Mouse (Mus musculus): ENCODE results near the gene Rapgef1.
"Not testable (repeated sequence)": the region's sequence is repeated elsewhere in the genome, so short reads cannot be mapped to it uniquely, and the experiment has no call there.

Gene Rapgef1

GRCm38 (mm10) chr2:29623247-29624090 lies 3.9 kb downstream of the Rapgef1 start:
- no peak for DNase-seq (ENCODE audit: low spot score in 2 of 2)

GRCm38 (mm10) chr2:29624091-29624608 lies 4.6 kb downstream of the Rapgef1 start:
- DNase-seq (ENCODE audit: low spot score in 2 of 2): no peak

- peak; percentile 85 to 88 for DNase-seq (ENCODE audit: low spot score in 2 of 2)
Measured at GRCm38 (mm10) chr2:29624739-29625138, 5.2 kb downstream of the Rapgef1 start.

GRCm38 (mm10) chr2:29625573-29626200 lies 6.2 kb downstream of the Rapgef1 start:
- DNase-seq (ENCODE audit: low spot score in 2 of 2): no peak

- DNase-seq (ENCODE audit: low spot score in 2 of 2): no peak
Measured at GRCm38 (mm10) chr2:29627337-29627736, 7.8 kb downstream of the Rapgef1 start.

- DNase-seq (ENCODE audit: low spot score in 2 of 2): no peak
Measured at GRCm38 (mm10) chr2:29628186-29628585, 8.7 kb downstream of the Rapgef1 start.

GRCm38 (mm10) chr2:29628763-29629181 lies 9.3 kb downstream of the Rapgef1 start:
- no peak for DNase-seq (ENCODE audit: low spot score in 2 of 2)

- DNase-seq (ENCODE audit: low spot score in 2 of 2): peak in 1 of 2 experiments; percentile 54
Measured at GRCm38 (mm10) chr2:29629311-29629710, 9.8 kb downstream of the Rapgef1 start.

GRCm38 (mm10) chr2:29630141-29630771 lies 10.7 kb downstream of the Rapgef1 start:
- DNase-seq (ENCODE audit: low spot score in 2 of 2): no peak

GRCm38 (mm10) chr2:29631020-29631419 lies 11.5 kb downstream of the Rapgef1 start:
- DNase-seq (ENCODE audit: low spot score in 2 of 2): no peak

- not testable (repeated sequence) for DNase-seq (ENCODE audit: low spot score in 2 of 2)
Measured at GRCm38 (mm10) chr2:29631564-29632167, 12.1 kb downstream of the Rapgef1 start.

GRCm38 (mm10) chr2:29632168-29632662 lies 12.7 kb downstream of the Rapgef1 start:
- no peak for DNase-seq (ENCODE audit: low spot score in 2 of 2)

- peak; percentile 82 to 88 for DNase-seq (ENCODE audit: low spot score in 2 of 2)
Measured at GRCm38 (mm10) chr2:29633101-29633554, 13.6 kb downstream of the Rapgef1 start.

GRCm38 (mm10) chr2:29633782-29634181 lies 14.3 kb downstream of the Rapgef1 start:
- DNase-seq (ENCODE audit: low spot score in 2 of 2): no peak

- DNase-seq (ENCODE audit: low spot score in 2 of 2): no peak
Measured at GRCm38 (mm10) chr2:29634541-29634940, 15.0 kb downstream of the Rapgef1 start.

- no peak for DNase-seq (ENCODE audit: low spot score in 2 of 2)
Measured at GRCm38 (mm10) chr2:29635966-29636507, 16.5 kb downstream of the Rapgef1 start.

GRCm38 (mm10) chr2:29637528-29637927 lies 18.0 kb downstream of the Rapgef1 start:
- DNase-seq (ENCODE audit: low spot score in 2 of 2): no peak

GRCm38 (mm10) chr2:29639377-29639776 lies 19.9 kb downstream of the Rapgef1 start:
- peak; percentile 54 to 83 for DNase-seq (ENCODE audit: low spot score in 2 of 2)

- DNase-seq (ENCODE audit: low spot score in 2 of 2): no peak
Measured at GRCm38 (mm10) chr2:29639953-29640743, 20.6 kb downstream of the Rapgef1 start.

- no peak for DNase-seq (ENCODE audit: low spot score in 2 of 2)
Measured at GRCm38 (mm10) chr2:29641707-29642106, 22.2 kb downstream of the Rapgef1 start.

Measured in heart, adult 9 months (tissue).